Mouse (Mus musculus): ENCODE results near the gene Ano6. TPM values are rescaled to one million over a fixed set of nuclear protein-coding genes. Genes with fewer than 3 reads are reported as not detected.

Gene Ano6
- polyA plus RNA-seq, 1 experiment from 2014 or later, result 37.2 TPM

- H3K4me3 ChIP-seq (ENCODE audit: low read depth, low read length), result no peak overlapping the region
- H3K4me1 ChIP-seq (replicated peaks; ENCODE audit: control insufficient read depth, insufficient read depth, low read length), result no peaks in the 10 kb centered on the region
- H3K27me3 ChIP-seq (ENCODE audit: control insufficient read depth, insufficient read depth, low read length), result no peaks in the 10 kb centered on the region
- no peaks in the 10 kb centered on the region for H3K9me3 ChIP-seq (ENCODE audit: control insufficient read depth, low read length)
- H3K9ac ChIP-seq (ENCODE audit: low read depth, low read length), result no peak overlapping the region
- 82% methylated on average over 10 of the region's 10 CpGs for WGBS
- no peak overlapping the region for H3K27ac ChIP-seq (ENCODE audit: low read depth, low read length)
- no peak overlapping the region for H3K4me2 ChIP-seq (replicated peaks; ENCODE audit: low read depth, low read length)
- no peaks in the 10 kb centered on the region for H3K36me3 ChIP-seq (ENCODE audit: control insufficient read depth, insufficient read depth, low read length)
- DNase-seq (ENCODE audit: low spot score), result no peak
- ATAC-seq (ENCODE audit: low FRiP score), result no peak
These were observed 183.5 kb downstream of the Ano6 start for GRCm38 (mm10) chr15:95974021-95974597.

GRCm38 (mm10) chr15:95976156-95976876 lies 185.7 kb downstream of the Ano6 start:
- Histone ChIP-seq H3K27me3 (ENCODE audit: control insufficient read depth, insufficient read depth, low read length) (no peaks in the 10 kb centered on the region), H3K9me3 (ENCODE audit: control insufficient read depth, low read length) (no peaks in the 10 kb centered on the region), H3K9ac (ENCODE audit: low read depth, low read length) (no peak overlapping the region), H3K27ac (ENCODE audit: low read depth, low read length) (no peak overlapping the region), H3K36me3 (ENCODE audit: control insufficient read depth, insufficient read depth, low read length) (no peaks in the 10 kb centered on the region), H3K4me2 (replicated peaks; ENCODE audit: low read depth, low read length) (no peak overlapping the region), H3K4me3 (ENCODE audit: low read depth, low read length) (no peak overlapping the region), H3K4me1 (replicated peaks; ENCODE audit: control insufficient read depth, insufficient read depth, low read length) (no peaks in the 10 kb centered on the region)
- DNase-seq (ENCODE audit: low spot score) (no peak), ATAC-seq (ENCODE audit: low FRiP score) (no peak)
- 68% methylated on average over 4 of the region's 4 CpGs for WGBS

DNA sequence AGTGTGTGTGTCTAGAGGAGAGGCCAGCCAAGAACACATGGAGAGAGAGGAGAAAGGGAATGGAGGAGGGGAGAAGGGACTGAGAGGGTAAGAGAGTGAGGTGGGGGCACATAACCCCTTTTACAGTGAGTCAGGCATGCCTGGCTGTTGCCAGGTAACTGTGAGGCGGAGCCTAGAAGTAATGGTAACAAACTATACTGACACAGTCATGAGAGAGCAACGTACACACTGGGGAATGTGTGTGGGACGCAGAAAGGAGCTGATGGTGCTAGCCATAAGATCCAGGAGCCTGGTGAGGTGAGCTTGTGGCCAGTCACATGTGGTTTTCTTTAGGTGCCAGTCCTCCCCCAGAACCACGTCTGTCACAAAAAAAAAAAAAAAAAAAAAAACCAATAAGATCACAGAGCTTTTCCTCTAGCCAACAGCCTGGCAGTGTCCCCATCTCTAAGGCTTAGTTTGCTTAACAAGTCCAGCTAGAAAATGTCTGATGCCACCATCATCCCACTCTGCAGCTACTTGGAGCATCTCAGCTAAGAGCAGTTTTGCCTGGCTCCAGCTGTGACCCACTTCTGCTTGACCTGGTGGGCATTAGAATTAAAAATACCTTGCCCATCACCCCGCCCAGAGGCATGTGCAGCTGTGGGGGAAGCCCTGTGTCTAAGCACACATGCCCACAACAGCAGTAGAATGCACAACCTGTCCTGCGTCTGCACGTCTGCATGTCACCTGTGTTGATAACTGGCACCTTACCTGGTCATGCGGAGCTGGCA lies 186.7 kb downstream of the Ano6 start:
- 77% methylated on average over 8 of the region's 8 CpGs for WGBS
- H3K27ac ChIP-seq (ENCODE audit: low read depth, low read length), result no peak overlapping the region
- no peak overlapping the region for H3K4me3 ChIP-seq (ENCODE audit: low read depth, low read length)
- H3K4me1 ChIP-seq (replicated peaks; ENCODE audit: control insufficient read depth, insufficient read depth, low read length), result no peaks in the 10 kb centered on the region
- ATAC-seq (ENCODE audit: low FRiP score) (no peak), DNase-seq (ENCODE audit: low spot score) (no peak)
- no peaks in the 10 kb centered on the region for H3K9me3 ChIP-seq (ENCODE audit: control insufficient read depth, low read length)
- no peaks in the 10 kb centered on the region for H3K27me3 ChIP-seq (ENCODE audit: control insufficient read depth, insufficient read depth, low read length)
- no peak overlapping the region for H3K4me2 ChIP-seq (replicated peaks; ENCODE audit: low read depth, low read length)
- no peaks in the 10 kb centered on the region for H3K36me3 ChIP-seq (ENCODE audit: control insufficient read depth, insufficient read depth, low read length)
- no peak overlapping the region for H3K9ac ChIP-seq (ENCODE audit: low read depth, low read length)

DNA sequence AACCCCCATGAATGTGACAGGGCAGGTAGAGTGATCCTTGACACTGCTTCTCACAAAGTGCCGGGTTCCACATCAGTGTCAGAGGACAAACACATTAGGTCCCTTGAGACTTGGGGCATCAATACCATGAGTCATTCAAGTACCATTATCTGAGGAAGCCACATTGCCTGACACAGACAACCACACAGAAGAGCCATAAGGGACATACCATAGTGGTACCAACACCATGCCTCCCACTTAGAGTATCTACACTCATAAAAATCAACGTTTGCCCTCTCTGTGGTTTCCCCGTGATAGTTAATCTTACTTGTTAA lies 187.3 kb downstream of the Ano6 start:
- ATAC-seq (ENCODE audit: low FRiP score), result no peak
- H3K9me3 ChIP-seq (ENCODE audit: control insufficient read depth, low read length), result no peaks in the 10 kb centered on the region
- WGBS, result 92% methylated on average over 3 of the region's 3 CpGs
- H3K4me1 ChIP-seq (replicated peaks; ENCODE audit: control insufficient read depth, insufficient read depth, low read length), result no peaks in the 10 kb centered on the region
- H3K9ac ChIP-seq (ENCODE audit: low read depth, low read length), result no peak overlapping the region
- no peaks in the 10 kb centered on the region for H3K27me3 ChIP-seq (ENCODE audit: control insufficient read depth, insufficient read depth, low read length)
- DNase-seq (ENCODE audit: low spot score), result no peak
- no peak overlapping the region for H3K4me2 ChIP-seq (replicated peaks; ENCODE audit: low read depth, low read length)
- H3K4me3 ChIP-seq (ENCODE audit: low read depth, low read length), result no peak overlapping the region
- no peak overlapping the region for H3K27ac ChIP-seq (ENCODE audit: low read depth, low read length)
- H3K36me3 ChIP-seq (ENCODE audit: control insufficient read depth, insufficient read depth, low read length), result no peaks in the 10 kb centered on the region

GRCm38 (mm10) chr15:95980641-95981040 lies 190.0 kb downstream of the Ano6 start:
- H3K36me3 ChIP-seq (ENCODE audit: control insufficient read depth, insufficient read depth, low read length), result no peaks in the 10 kb centered on the region
- no peak overlapping the region for H3K27ac ChIP-seq (ENCODE audit: low read depth, low read length)
- no peak overlapping the region for H3K4me3 ChIP-seq (ENCODE audit: low read depth, low read length)
- no peak for ATAC-seq (ENCODE audit: low FRiP score)
- no peaks in the 10 kb centered on the region for H3K27me3 ChIP-seq (ENCODE audit: control insufficient read depth, insufficient read depth, low read length)
- H3K9ac ChIP-seq (ENCODE audit: low read depth, low read length), result no peak overlapping the region; the same call in 1 of the 2 replicates
- H3K4me1 ChIP-seq (replicated peaks; ENCODE audit: control insufficient read depth, insufficient read depth, low read length), result no peaks in the 10 kb centered on the region
- no peaks in the 10 kb centered on the region for H3K9me3 ChIP-seq (ENCODE audit: control insufficient read depth, low read length)
- no peak overlapping the region for H3K4me2 ChIP-seq (replicated peaks; ENCODE audit: low read depth, low read length)
- WGBS, result 73% methylated on average over 5 of the region's 5 CpGs
- no peak for DNase-seq (ENCODE audit: low spot score)

GRCm38 (mm10) chr15:95987916-95988315 lies 197.3 kb downstream of the Ano6 start:
- DNase-seq (ENCODE audit: low spot score) (no peak), ATAC-seq (ENCODE audit: low FRiP score) (no peak)
- H3K4me3 ChIP-seq (ENCODE audit: low read depth, low read length), result no peak overlapping the region
- H3K4me1 ChIP-seq (replicated peaks; ENCODE audit: control insufficient read depth, insufficient read depth, low read length), result no peaks in the 10 kb centered on the region
- 96% methylated on average over 3 of the region's 3 CpGs for WGBS
- H3K9me3 ChIP-seq (ENCODE audit: control insufficient read depth, low read length), result no peaks in the 10 kb centered on the region
- H3K36me3 ChIP-seq (ENCODE audit: control insufficient read depth, insufficient read depth, low read length), result no peaks in the 10 kb centered on the region
- H3K4me2 ChIP-seq (replicated peaks; ENCODE audit: low read depth, low read length), result no peak overlapping the region
- H3K27ac ChIP-seq (ENCODE audit: low read depth, low read length), result no peak overlapping the region
- H3K27me3 ChIP-seq (ENCODE audit: control insufficient read depth, insufficient read depth, low read length), result no peaks in the 10 kb centered on the region
- H3K9ac ChIP-seq (ENCODE audit: low read depth, low read length), result no peak overlapping the region

- 91% methylated on average over 9 of the region's 9 CpGs for WGBS
- no peak for ATAC-seq (ENCODE audit: low FRiP score)
- Histone ChIP-seq H3K27me3 (ENCODE audit: control insufficient read depth, insufficient read depth, low read length) (no peaks in the 10 kb centered on the region), H3K36me3 (ENCODE audit: control insufficient read depth, insufficient read depth, low read length) (no peaks in the 10 kb centered on the region), H3K4me1 (replicated peaks; ENCODE audit: control insufficient read depth, insufficient read depth, low read length) (no peaks in the 10 kb centered on the region), H3K4me3 (ENCODE audit: low read depth, low read length) (no peak overlapping the region), H3K27ac (ENCODE audit: low read depth, low read length) (no peak overlapping the region), H3K9me3 (ENCODE audit: control insufficient read depth, low read length) (no peaks in the 10 kb centered on the region), H3K9ac (ENCODE audit: low read depth, low read length) (no peak overlapping the region), H3K4me2 (replicated peaks; ENCODE audit: low read depth, low read length) (no peak overlapping the region)
- no peak for DNase-seq (ENCODE audit: low spot score)
These were observed 199.0 kb downstream of the Ano6 start for GRCm38 (mm10) chr15:95989496-95990124.

- H3K9ac ChIP-seq (ENCODE audit: low read depth, low read length), result no peak overlapping the region
- H3K4me1 ChIP-seq (replicated peaks; ENCODE audit: control insufficient read depth, insufficient read depth, low read length), result no peaks in the 10 kb centered on the region
- no peak overlapping the region for H3K4me2 ChIP-seq (replicated peaks; ENCODE audit: low read depth, low read length)
- WGBS, result 79% methylated on average over 6 of the region's 6 CpGs
- H3K36me3 ChIP-seq (ENCODE audit: control insufficient read depth, insufficient read depth, low read length), result no peaks in the 10 kb centered on the region
- H3K4me3 ChIP-seq (ENCODE audit: low read depth, low read length), result no peak overlapping the region
- no peaks in the 10 kb centered on the region for H3K9me3 ChIP-seq (ENCODE audit: control insufficient read depth, low read length)
- H3K27me3 ChIP-seq (ENCODE audit: control insufficient read depth, insufficient read depth, low read length), result no peaks in the 10 kb centered on the region
- no peak for DNase-seq (ENCODE audit: low spot score)
- no peak overlapping the region for H3K27ac ChIP-seq (ENCODE audit: low read depth, low read length)
- ATAC-seq (ENCODE audit: low FRiP score), result no peak
These were observed 212.4 kb downstream of the Ano6 start for GRCm38 (mm10) chr15:96002958-96003601.
